Mouse (Mus musculus) monocyte, adult 2 months (primary cell): Measurements from ENCODE around the gene Slc13a5.
A peak's percentile ranks its signal among the peaks of the same experiment; 100 is the strongest.

Source experiments
- DNase-seq, 2 experiments: peaks; one replicate each; pipeline ENCODE4 v3.0.0; 2022; ENCODE audit warnings: low spot score in 2 of 2, low read depth in 1 of 2

Gene Slc13a5

DNA sequence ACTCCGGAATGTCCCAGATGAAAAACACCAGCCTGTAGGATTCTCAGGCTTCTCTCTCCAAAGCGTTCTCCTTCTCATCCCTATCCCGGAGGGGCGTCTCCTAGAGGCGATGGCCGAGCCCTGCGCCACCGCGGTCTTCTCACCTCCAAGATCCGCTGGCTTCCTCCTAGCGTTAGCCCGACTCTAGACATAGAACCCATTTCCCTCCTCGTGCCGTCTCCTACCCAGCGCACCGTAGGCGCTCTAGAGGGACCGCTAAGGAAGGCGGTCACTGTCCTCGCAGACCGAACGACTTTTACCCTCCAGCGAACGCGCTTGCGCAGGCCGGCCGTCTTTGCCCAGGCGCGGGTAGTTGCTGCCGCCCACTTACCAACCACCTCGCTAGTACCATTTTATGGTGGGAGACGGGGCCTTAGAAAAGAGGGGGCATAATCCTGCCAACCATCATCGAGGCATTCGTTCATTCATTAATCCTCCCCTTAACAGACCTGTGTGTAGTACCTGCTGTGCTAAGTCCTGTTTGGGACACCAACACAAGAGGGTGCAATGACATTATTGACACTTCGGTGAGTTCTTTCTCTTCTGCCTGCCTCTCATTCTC, at the start of gene Slc13a5:
TSS of gene Slc13a5 (minus strand) at position 263 of the 601 bp plus-strand sequence.
- DNase-seq, result no peak

DNA sequence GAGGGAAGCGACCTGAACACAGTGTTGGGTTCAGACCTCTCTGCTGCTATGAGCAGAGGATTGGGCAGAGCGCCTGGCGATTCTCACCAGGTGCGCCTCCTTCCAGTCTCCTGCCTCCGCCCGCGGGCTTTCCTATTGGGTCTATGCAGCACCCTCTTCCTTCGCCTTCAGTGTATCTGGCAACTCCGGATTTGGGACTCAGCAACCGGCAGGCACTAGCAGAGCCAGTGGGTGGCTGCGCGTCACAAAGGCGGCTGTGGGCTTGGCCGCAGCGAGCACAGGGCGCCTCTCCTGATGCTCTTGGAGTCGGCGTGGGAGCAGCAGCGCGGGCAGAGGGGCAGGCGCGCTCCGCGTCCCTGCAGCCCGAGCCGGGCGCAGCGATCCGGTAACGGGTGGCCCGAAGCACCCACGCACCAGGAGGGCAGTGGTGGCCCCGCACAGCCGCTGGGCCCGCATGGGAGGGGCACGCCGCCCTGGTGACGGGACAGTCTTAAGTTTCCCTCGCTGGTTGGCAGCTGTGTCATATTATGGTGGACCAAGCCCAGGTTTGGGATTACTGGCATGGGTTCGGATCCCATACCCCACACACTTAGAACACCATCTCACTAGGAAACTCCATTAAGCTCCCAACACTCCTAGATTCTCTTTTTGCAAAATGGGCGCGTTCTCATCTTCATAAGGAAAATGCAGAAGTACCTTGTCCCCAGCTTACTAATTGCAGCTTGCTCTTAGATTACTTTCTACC, 47.3 kb upstream of the Slc13a5 start, which contains the start of gene Fbxo39:
TSS of gene Fbxo39 (plus strand) at position 294 of the 745 bp plus-strand sequence.
- DNase-seq, result no peak

- no peak for DNase-seq
Measured at GRCm38 (mm10) chr11:72311355-72312001, 44.5 kb upstream of the Slc13a5 start.

GRCm38 (mm10) chr11:72310491-72310890, 43.5 kb upstream of the Slc13a5 start:
- DNase-seq, result no peak

DNA sequence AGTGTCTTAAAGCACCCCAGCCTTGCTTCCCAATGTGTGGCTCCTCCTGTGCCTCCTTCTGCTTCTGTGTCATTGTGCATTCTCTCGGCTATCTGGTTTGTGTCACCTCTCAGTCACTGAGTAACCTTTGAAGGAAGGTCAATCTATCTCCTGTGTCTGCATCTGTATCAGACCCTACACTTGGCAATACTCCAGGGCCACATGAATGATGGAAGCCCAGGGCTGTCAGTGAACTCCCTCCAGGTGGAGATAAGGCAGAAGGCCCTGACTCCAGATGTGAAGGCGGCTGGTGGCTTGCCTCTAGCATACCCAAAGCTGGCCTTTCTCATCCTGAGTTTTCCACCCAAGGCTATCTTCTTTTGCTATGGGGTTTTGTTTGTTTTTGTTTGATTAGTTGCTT, 42.0 kb upstream of the Slc13a5 start:
- DNase-seq, result no peak

DNA sequence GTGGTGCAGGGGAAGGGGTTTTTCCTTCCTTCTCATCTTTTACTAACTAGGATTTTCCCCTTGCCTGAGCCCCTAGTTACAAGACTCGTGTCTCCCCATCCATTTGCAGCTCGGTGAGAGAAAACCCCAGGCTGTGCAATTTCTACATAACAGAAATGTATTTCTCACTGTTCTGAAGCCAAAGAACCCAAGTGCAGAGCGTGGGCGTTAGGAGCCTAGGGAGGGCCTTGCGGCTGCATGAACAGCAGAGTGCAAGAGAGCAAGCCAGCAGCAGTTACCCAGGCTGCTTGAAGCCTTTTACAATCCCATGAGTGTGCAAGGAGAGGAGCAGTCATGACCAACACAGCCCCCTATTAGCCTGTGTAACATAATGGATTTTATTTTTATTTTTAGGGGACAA, 40.4 kb upstream of the Slc13a5 start:
- no peak for DNase-seq

DNA sequence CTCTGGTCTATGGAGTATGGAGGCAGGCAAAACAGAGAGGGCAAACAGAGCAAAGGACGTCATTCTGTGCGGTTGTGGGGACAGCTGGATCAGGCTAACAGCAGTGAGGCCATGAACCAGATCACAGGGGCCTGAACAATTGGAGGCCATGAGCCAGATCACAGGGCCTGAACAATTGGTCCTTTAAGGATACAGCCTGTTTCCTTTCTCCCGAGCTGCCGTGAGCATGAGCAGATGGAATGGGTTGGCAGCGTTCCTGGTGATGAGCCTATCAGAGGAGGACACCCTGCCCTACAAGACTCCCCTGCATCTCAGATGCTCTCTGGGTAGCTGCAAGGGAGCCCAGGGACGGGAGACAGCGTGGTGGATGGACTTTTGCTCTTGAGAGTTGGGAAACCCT, 35.2 kb upstream of the Slc13a5 start:
- no peak for DNase-seq

GRCm38 (mm10) chr11:72301334-72301733, 34.3 kb upstream of the Slc13a5 start, which contains the start of gene Xaf1:
Gene Xaf1, plus strand, starts transcription at chr11:72301629.
- DNase-seq, result peak; percentile 21 to 52

- no peak for DNase-seq
Measured at GRCm38 (mm10) chr11:72293116-72293515, 26.1 kb upstream of the Slc13a5 start.

- DNase-seq, result no peak
Measured at GRCm38 (mm10) chr11:72287543-72287942, 20.5 kb upstream of the Slc13a5 start.

- no peak for DNase-seq
Measured at GRCm38 (mm10) chr11:72287126-72287525, 20.1 kb upstream of the Slc13a5 start.

GRCm38 (mm10) chr11:72286651-72287050, 19.6 kb upstream of the Slc13a5 start:
- no peak for DNase-seq

- DNase-seq, result no peak
Measured at GRCm38 (mm10) chr11:72285971-72286480, 19.0 kb upstream of the Slc13a5 start.

DNA sequence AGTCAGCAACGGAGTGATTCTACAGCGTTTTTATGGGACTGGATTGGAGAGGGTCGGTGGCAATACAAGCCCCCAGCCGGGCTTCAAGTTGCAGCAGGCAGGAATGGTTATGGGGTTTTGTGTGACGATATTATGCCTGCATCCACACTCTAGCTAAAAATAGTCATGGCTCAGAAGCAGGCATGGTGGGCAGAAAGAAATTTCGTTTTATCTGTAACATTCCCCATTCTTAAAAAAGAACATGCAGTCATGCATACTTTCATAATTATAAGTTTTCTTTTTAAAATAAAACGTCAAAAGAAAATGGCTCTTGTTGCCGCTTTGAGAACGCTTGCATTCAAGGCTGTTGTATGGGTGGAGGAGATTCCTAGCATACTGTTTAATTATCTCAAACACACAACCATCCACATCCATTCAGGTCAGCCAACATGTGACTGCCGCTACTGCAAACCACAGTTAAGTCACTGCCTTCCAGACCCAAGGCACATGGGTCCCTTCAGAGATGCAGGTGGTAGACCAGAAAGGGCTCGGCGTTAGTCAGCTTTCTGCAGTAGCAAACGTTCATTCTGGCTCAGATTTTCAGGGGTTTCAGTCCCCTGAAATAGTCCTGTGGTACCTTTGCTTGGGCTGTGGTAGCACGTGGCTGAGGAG, 17.6 kb upstream of the Slc13a5 start:
- DNase-seq, result no peak

GRCm38 (mm10) chr11:72283486-72284224, 16.6 kb upstream of the Slc13a5 start:
- no peak for DNase-seq

GRCm38 (mm10) chr11:72281852-72282400, 14.9 kb upstream of the Slc13a5 start:
- no peak for DNase-seq

GRCm38 (mm10) chr11:72281143-72281851, 14.3 kb upstream of the Slc13a5 start:
- no peak for DNase-seq

- DNase-seq, result no peak
Measured at GRCm38 (mm10) chr11:72273341-72273740, 6.3 kb upstream of the Slc13a5 start.

- no peak for DNase-seq
Measured at GRCm38 (mm10) chr11:72271761-72272160, 4.7 kb upstream of the Slc13a5 start.
